In genomic region chr19:4697721-4698120, GRCm38 (mm10) we compare ENCODE assay signal across 9 mouse cellular contexts. TPM values are rescaled to one million over a fixed set of nuclear protein-coding genes. Genes with fewer than 3 reads are reported as not detected.
DNase-seq lines count a peak whose midpoint lies in the region; ATAC-seq and TF ChIP-seq lines count a peak whose summit lies in the region.
"Had no signal": no experiment of that assay in that cellular context is flagged by ENCODE, and none has a peak within 500 bp of the region (broad histone marks: within the 10 kb centered on the region; RNA-seq: fewer than 3 reads in every experiment).

No protein-coding gene starts in this region.

- peaks cover 52% of the 10 kb centered on the region for H3K27me3 ChIP-seq in heart, postnatal 0 days (ENCODE audit: control insufficient read depth, insufficient read depth, low read length)
- H3K27me3 ChIP-seq in hindbrain, embryonic 14.5 days (ENCODE audit: control insufficient read depth, insufficient read depth, low read length): peaks cover 8% of the 10 kb centered on the region; the same call in 1 of the 2 replicates
- peaks cover 16% of the 10 kb centered on the region for H3K27me3 ChIP-seq in midbrain, embryonic 14.5 days (ENCODE audit: control insufficient read depth, insufficient read depth, low read length)

- no peak overlapping the region for H3K9ac ChIP-seq in heart, postnatal 0 days (replicated peaks; ENCODE audit: low read depth, low read length)
- H3K9ac ChIP-seq in hindbrain, embryonic 14.5 days: peak overlapping the region; percentile 76
- H3K9ac ChIP-seq in midbrain, embryonic 14.5 days (replicated peaks; ENCODE audit: low read length): peak overlapping the region; percentile 69

- intact Hi-C loops in heart, postnatal 10 days (cut with DNase I): no loop called here

- H3K27ac ChIP-seq in heart, postnatal 0 days (ENCODE audit: low read depth): no peak overlapping the region
- peak overlapping the region; percentile 80 for H3K27ac ChIP-seq in hindbrain, embryonic 14.5 days
- H3K27ac ChIP-seq in midbrain, embryonic 14.5 days (replicated peaks; ENCODE audit: low read depth, low read length): peak overlapping the region; percentile 73

- no peak for DNase-seq in heart, postnatal 0 days (ENCODE audit: low spot score)
- DNase-seq in heart, postnatal 10 days: no peak
- DNase-seq in cerebellum, postnatal 36 days: peak; percentile 28 to 41
- DNase-seq in hindbrain, embryonic 14.5 days (ENCODE audit: low spot score): no peak
- DNase-seq in midbrain, embryonic 14.5 days: no peak
- DNase-seq in Muller cell, postnatal 12 days (ENCODE audit: inconsistent ontology term): no peak
- DNase-seq in spleen, postnatal 14 days (ENCODE audit: low spot score in 2 of 2): no peak
- no peak for DNase-seq in right cerebral cortex, postnatal 25 days

- 74% methylated on average over 9 of the region's 9 CpGs for WGBS in heart, postnatal 0 days
- WGBS in hindbrain, embryonic 14.5 days: 74% methylated on average over 9 of the region's 9 CpGs
- WGBS in midbrain, embryonic 14.5 days: 82% methylated on average over 9 of the region's 9 CpGs

- TF ChIP-seq EP300 in heart, postnatal 0 days (IDR thresholded peaks at IDR 0.05; ENCODE audit: low read depth): no peak

- no peaks in the 10 kb centered on the region for H3K36me3 ChIP-seq in heart, postnatal 0 days (replicated peaks; ENCODE audit: control insufficient read depth, insufficient read depth, low read length)
- H3K36me3 ChIP-seq in hindbrain, embryonic 14.5 days (replicated peaks; ENCODE audit: control insufficient read depth, insufficient read depth): no peaks in the 10 kb centered on the region
- no peaks in the 10 kb centered on the region for H3K36me3 ChIP-seq in midbrain, embryonic 14.5 days (ENCODE audit: control insufficient read depth, insufficient read depth, low read length)
- H3K36me3 ChIP-seq: G1E had no signal

- ATAC-seq in heart, postnatal 0 days (ENCODE audit: insufficient read depth, low read depth): no peak
- no peak for ATAC-seq in hindbrain, embryonic 14.5 days (ENCODE audit: low FRiP score)
- no peak for ATAC-seq in midbrain, embryonic 14.5 days (ENCODE audit: low FRiP score, low TSS enrichment)

- no peak for TF ChIP-seq CTCF in heart, postnatal 0 days (IDR thresholded peaks at IDR 0.05; ENCODE audit: low read depth)

- H3K4me2 ChIP-seq in heart, postnatal 0 days (ENCODE audit: low read depth, low read length): peak overlapping the region; percentile 91
- peak overlapping the region; percentile 58 for H3K4me2 ChIP-seq in hindbrain, embryonic 14.5 days (replicated peaks)
- H3K4me2 ChIP-seq in midbrain, embryonic 14.5 days (ENCODE audit: low read length): peak overlapping the region; percentile 65

- 0 out of 2 replicates have a peak, but pooled peaks cover 5% of the 10 kb centered on the region for H3K4me1 ChIP-seq in heart, postnatal 0 days (ENCODE audit: control insufficient read depth, insufficient read depth)
- H3K4me1 ChIP-seq in hindbrain, embryonic 14.5 days (replicated peaks; ENCODE audit: control insufficient read depth, insufficient read depth, low read length): peaks cover 6% of the 10 kb centered on the region; the same call in 1 of the 2 replicates
- peaks cover 8% of the 10 kb centered on the region for H3K4me1 ChIP-seq in midbrain, embryonic 14.5 days (ENCODE audit: control insufficient read depth, insufficient read depth, low read length)

- peak overlapping the region; percentile 60; the same call in 1 of the 2 replicates for H3K4me3 ChIP-seq in heart, postnatal 0 days (ENCODE audit: low read depth, low read length)
- H3K4me3 ChIP-seq in hindbrain, embryonic 14.5 days (replicated peaks; ENCODE audit: low read length): peak overlapping the region; percentile 50
- H3K4me3 ChIP-seq in midbrain, embryonic 14.5 days (replicated peaks; ENCODE audit: low read depth, low read length): peak overlapping the region; percentile 55

- H3K9me3 ChIP-seq in heart, postnatal 0 days (replicated peaks; ENCODE audit: control insufficient read depth, low read length): no peaks in the 10 kb centered on the region
- no peaks in the 10 kb centered on the region for H3K9me3 ChIP-seq in hindbrain, embryonic 14.5 days (ENCODE audit: control insufficient read depth, low read length)
- H3K9me3 ChIP-seq in midbrain, embryonic 14.5 days (ENCODE audit: control insufficient read depth, low read length): no peaks in the 10 kb centered on the region
- H3K9me3 ChIP-seq: G1E had no signal

RNA-seq across cellular contexts. Expression of gene Gm960, which starts 0.7 kb away (rescaled TPM):
- 0.43 TPM in 1 of 2 replicates, not detected in the other for total RNA-seq in heart, postnatal 0 days (2014; rRNA removed; ENCODE audit: low replicate concordance)
- polyA plus RNA-seq in heart, postnatal 0 days (2015; fragmentation: Nextera tagmentation; extraction: Ambion mirVana): 0.54 and 1.6 TPM in 2 replicates
- not detected for total RNA-seq in heart, postnatal 10 days (2021)
- 5.4 and 6.3 TPM in 2 replicates for polyA plus RNA-seq in hindbrain, embryonic 14.5 days (2014; fragmentation: Nextera tagmentation; extraction: Ambion mirVana)
- polyA plus RNA-seq in midbrain, embryonic 14.5 days (2014; fragmentation: Nextera tagmentation; extraction: Ambion mirVana): 6.2 and 7.6 TPM in 2 replicates
- polyA plus RNA-seq: G1E had no signal

RNA-seq across cellular contexts. Expression of gene Sptbn2, which starts 13.2 kb away (rescaled TPM):
- total RNA-seq in heart, postnatal 0 days (2014; rRNA removed; ENCODE audit: low replicate concordance): 0.04 TPM in 2 replicates
- polyA plus RNA-seq in heart, postnatal 0 days (2015; fragmentation: Nextera tagmentation; extraction: Ambion mirVana): 0.05 and 0.12 TPM in 2 replicates
- under 1 TPM; 0.35 to 0.65 TPM for total RNA-seq in heart, postnatal 10 days (2021)
- polyA plus RNA-seq in hindbrain, embryonic 14.5 days (2014; fragmentation: Nextera tagmentation; extraction: Ambion mirVana): 38.3 and 38.4 TPM in 2 replicates
- 37.6 and 43.0 TPM in 2 replicates for polyA plus RNA-seq in midbrain, embryonic 14.5 days (2014; fragmentation: Nextera tagmentation; extraction: Ambion mirVana)

RNA-seq across cellular contexts. Expression of gene Rbm4b, which starts 58.6 kb away (rescaled TPM):
- total RNA-seq in heart, postnatal 0 days (2014; rRNA removed; ENCODE audit: low replicate concordance): 9.3 and 30.2 TPM in 2 replicates
- polyA plus RNA-seq in heart, postnatal 0 days (2015; fragmentation: Nextera tagmentation; extraction: Ambion mirVana): 20.3 and 22.5 TPM in 2 replicates
- 1 to 10 TPM; 6.5 to 6.7 TPM for total RNA-seq in heart, postnatal 10 days (2021)
- polyA plus RNA-seq in hindbrain, embryonic 14.5 days (2014; fragmentation: Nextera tagmentation; extraction: Ambion mirVana): 132 and 136 TPM in 2 replicates
- polyA plus RNA-seq in midbrain, embryonic 14.5 days (2014; fragmentation: Nextera tagmentation; extraction: Ambion mirVana): 176 and 190 TPM in 2 replicates

Comparison
In these comparisons a context has a peak if more than half of its experiments do, and no peak if none do; other contexts are left out.
1. DNase-seq: peak in cerebellum, postnatal 36 days (2 of 2); none in heart, postnatal 0 days (single experiment), heart, postnatal 10 days (0 of 2), hindbrain, embryonic 14.5 days (single experiment), midbrain, embryonic 14.5 days (single experiment), Muller cell, postnatal 12 days (single experiment), spleen, postnatal 14 days (0 of 2) and right cerebral cortex, postnatal 25 days (single experiment).
2. RNA of gene Sptbn2, which starts 13.2 kb away (polyA plus RNA-seq): 37.6 to 43.0 TPM in midbrain, embryonic 14.5 days and 38.3 to 38.4 TPM in hindbrain, embryonic 14.5 days; 0.05 to 0.12 TPM in heart, postnatal 0 days; every median in the first group is over 10 times any median in the second.
3. Peak in every context shown above with its lines, with median percentiles within 50 percentile points of each other: H3K4me2 ChIP-seq and H3K4me3 ChIP-seq.